Mouse (Mus musculus) liver, postnatal 0 days (tissue): Measurements from ENCODE around the gene Grm2.

Experiments
- CTCF ChIP-seq: sonication (generic); IDR thresholded peaks from 2 replicates; pipeline ENCODE4 v1.5.1; 2016; ENCODE audit warnings: antibody characterized with exemption, low read depth
- EP300 ChIP-seq: IDR thresholded peaks from 2 replicates; pipeline ENCODE4 v1.6.1; 2016; ENCODE audit warnings: antibody characterized with exemption, low read depth, mild to moderate bottlenecking

DNA sequence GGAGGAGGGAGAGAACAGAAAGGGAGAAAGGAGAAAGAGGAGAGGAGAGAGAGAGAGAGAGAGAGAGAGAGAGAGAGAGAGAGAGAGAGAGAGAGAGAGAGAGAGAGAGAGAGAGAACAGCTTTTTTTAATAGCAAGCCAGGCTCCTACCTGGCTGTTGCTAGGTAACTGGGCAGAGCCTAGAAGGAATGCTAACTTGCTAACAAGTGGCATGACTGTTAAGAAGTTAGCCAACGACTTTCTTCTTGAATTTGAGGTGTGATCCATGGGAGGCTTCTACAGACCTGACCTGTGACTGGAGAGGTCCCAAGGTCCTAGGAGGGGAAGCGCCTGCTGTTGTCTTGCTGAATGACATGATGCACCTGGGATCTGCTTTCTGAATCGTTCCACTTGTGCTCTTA lies 41.3 kb downstream of the Grm2 start:
- TF ChIP-seq CTCF (no peak), EP300 (no peak)
